Mouse (Mus musculus): ENCODE measurements at regions not wholly inside any gene's neighbourhood (a gene's known extent, or its start where the extent isn't known, plus 50 kb on each side); places are given as distances from the start of the nearest gene placed in this dataset.

- H3K27ac ChIP-seq (ENCODE audit: low read depth) = no peak overlapping the region
- ATAC-seq (ENCODE audit: insufficient read depth, low read depth) = no peak
- H3K27me3 ChIP-seq (ENCODE audit: control insufficient read depth, insufficient read depth, low read length) = no peaks in the 10 kb centered on the region
- no peaks in the 10 kb centered on the region for H3K4me1 ChIP-seq (ENCODE audit: control insufficient read depth, insufficient read depth)
- TF ChIP-seq EP300 (IDR thresholded peaks at IDR 0.05; ENCODE audit: low read depth) (no peak), CTCF (IDR thresholded peaks at IDR 0.05; ENCODE audit: low read depth) (peak; percentile 55)
- no peaks in the 10 kb centered on the region for H3K9me3 ChIP-seq (replicated peaks; ENCODE audit: control insufficient read depth, low read length)
- WGBS = 10% methylated on average over 2 of the region's 2 CpGs
- H3K36me3 ChIP-seq (replicated peaks; ENCODE audit: control insufficient read depth, insufficient read depth, low read length) = no peaks in the 10 kb centered on the region
- no peak for DNase-seq (ENCODE audit: low spot score)
- H3K9ac ChIP-seq (replicated peaks; ENCODE audit: low read depth, low read length) = no peak overlapping the region
- H3K4me2 ChIP-seq (ENCODE audit: low read depth, low read length) = no peak overlapping the region
- H3K4me3 ChIP-seq (ENCODE audit: low read depth, low read length) = no peak overlapping the region
Measured at GRCm38 (mm10) chr19:14080538-14080937, 167.2 kb downstream of the Olfr1505 start.

GRCm38 (mm10) chr19:14084726-14085125, 171.4 kb downstream of the Olfr1505 start:
- WGBS = 70% methylated on average over 3 of the region's 3 CpGs
- Histone ChIP-seq H3K9me3 (replicated peaks; ENCODE audit: control insufficient read depth, low read length) (no peaks in the 10 kb centered on the region), H3K4me3 (ENCODE audit: low read depth, low read length) (no peak overlapping the region), H3K4me2 (ENCODE audit: low read depth, low read length) (no peak overlapping the region), H3K36me3 (replicated peaks; ENCODE audit: control insufficient read depth, insufficient read depth, low read length) (no peaks in the 10 kb centered on the region), H3K27me3 (ENCODE audit: control insufficient read depth, insufficient read depth, low read length) (no peaks in the 10 kb centered on the region), H3K4me1 (ENCODE audit: control insufficient read depth, insufficient read depth) (no peaks in the 10 kb centered on the region), H3K27ac (ENCODE audit: low read depth) (no peak overlapping the region), H3K9ac (replicated peaks; ENCODE audit: low read depth, low read length) (no peak overlapping the region)
- no peak for DNase-seq (ENCODE audit: low spot score)
- TF ChIP-seq EP300 (IDR thresholded peaks at IDR 0.05; ENCODE audit: low read depth) (no peak), CTCF (IDR thresholded peaks at IDR 0.05; ENCODE audit: low read depth) (no peak)
- ATAC-seq (ENCODE audit: insufficient read depth, low read depth) = no peak

- no peaks in the 10 kb centered on the region for H3K4me1 ChIP-seq (ENCODE audit: control insufficient read depth, insufficient read depth)
- WGBS = 88% methylated on average over 3 of the region's 3 CpGs
- no peaks in the 10 kb centered on the region for H3K36me3 ChIP-seq (replicated peaks; ENCODE audit: control insufficient read depth, insufficient read depth, low read length)
- no peak overlapping the region for H3K9ac ChIP-seq (replicated peaks; ENCODE audit: low read depth, low read length)
- H3K4me3 ChIP-seq (ENCODE audit: low read depth, low read length) = no peak overlapping the region
- no peak overlapping the region for H3K4me2 ChIP-seq (ENCODE audit: low read depth, low read length)
- TF ChIP-seq CTCF (IDR thresholded peaks at IDR 0.05; ENCODE audit: low read depth) = no peak
- no peak for TF ChIP-seq EP300 (IDR thresholded peaks at IDR 0.05; ENCODE audit: low read depth)
- no peak overlapping the region for H3K27ac ChIP-seq (ENCODE audit: low read depth)
- H3K9me3 ChIP-seq (replicated peaks; ENCODE audit: control insufficient read depth, low read length) = no peaks in the 10 kb centered on the region
- DNase-seq (ENCODE audit: low spot score) (no peak), ATAC-seq (ENCODE audit: insufficient read depth, low read depth) (no peak)
- H3K27me3 ChIP-seq (ENCODE audit: control insufficient read depth, insufficient read depth, low read length) = 0 out of 2 replicates have a peak, but pooled peaks cover 2% of the 10 kb centered on the region
Measured at GRCm38 (mm10) chr19:14090106-14090505, 176.8 kb downstream of the Olfr1505 start.

- 67% methylated on average over 2 of the region's 2 CpGs for WGBS
- DNase-seq (ENCODE audit: low spot score) (no peak), ATAC-seq (ENCODE audit: insufficient read depth, low read depth) (no peak)
- H3K36me3 ChIP-seq (replicated peaks; ENCODE audit: control insufficient read depth, insufficient read depth, low read length) = no peaks in the 10 kb centered on the region
- no peaks in the 10 kb centered on the region for H3K9me3 ChIP-seq (replicated peaks; ENCODE audit: control insufficient read depth, low read length)
- 0 out of 2 replicates have a peak, but pooled peaks cover 2% of the 10 kb centered on the region for H3K27me3 ChIP-seq (ENCODE audit: control insufficient read depth, insufficient read depth, low read length)
- no peaks in the 10 kb centered on the region for H3K4me1 ChIP-seq (ENCODE audit: control insufficient read depth, insufficient read depth)
- no peak overlapping the region for H3K9ac ChIP-seq (replicated peaks; ENCODE audit: low read depth, low read length)
- H3K4me2 ChIP-seq (ENCODE audit: low read depth, low read length) = no peak overlapping the region
- TF ChIP-seq EP300 (IDR thresholded peaks at IDR 0.05; ENCODE audit: low read depth) = no peak
- TF ChIP-seq CTCF (IDR thresholded peaks at IDR 0.05; ENCODE audit: low read depth) = no peak
- no peak overlapping the region for H3K4me3 ChIP-seq (ENCODE audit: low read depth, low read length)
- no peak overlapping the region for H3K27ac ChIP-seq (ENCODE audit: low read depth)
Measured at GRCm38 (mm10) chr19:14094191-14094590, 180.9 kb downstream of the Olfr1505 start.

GRCm38 (mm10) chr19:14096187-14096586, 182.9 kb downstream of the Olfr1505 start:
- Histone ChIP-seq H3K27me3 (ENCODE audit: control insufficient read depth, insufficient read depth, low read length) (0 out of 2 replicates have a peak, but pooled peaks cover 2% of the 10 kb centered on the region), H3K27ac (ENCODE audit: low read depth) (no peak overlapping the region), H3K9me3 (replicated peaks; ENCODE audit: control insufficient read depth, low read length) (no peaks in the 10 kb centered on the region), H3K4me2 (ENCODE audit: low read depth, low read length) (no peak overlapping the region), H3K4me3 (ENCODE audit: low read depth, low read length) (no peak overlapping the region), H3K9ac (replicated peaks; ENCODE audit: low read depth, low read length) (no peak overlapping the region), H3K36me3 (replicated peaks; ENCODE audit: control insufficient read depth, insufficient read depth, low read length) (no peaks in the 10 kb centered on the region), H3K4me1 (ENCODE audit: control insufficient read depth, insufficient read depth) (no peaks in the 10 kb centered on the region)
- 72% methylated on average over 5 of the region's 5 CpGs for WGBS
- DNase-seq (ENCODE audit: low spot score) = no peak
- no peak for TF ChIP-seq EP300 (IDR thresholded peaks at IDR 0.05; ENCODE audit: low read depth)
- no peak for TF ChIP-seq CTCF (IDR thresholded peaks at IDR 0.05; ENCODE audit: low read depth)
- no peak for ATAC-seq (ENCODE audit: insufficient read depth, low read depth)

- Histone ChIP-seq H3K4me2 (ENCODE audit: low read depth, low read length) (no peak overlapping the region), H3K27ac (ENCODE audit: low read depth) (no peak overlapping the region), H3K36me3 (replicated peaks; ENCODE audit: control insufficient read depth, insufficient read depth, low read length) (no peaks in the 10 kb centered on the region), H3K9me3 (replicated peaks; ENCODE audit: control insufficient read depth, low read length) (no peaks in the 10 kb centered on the region), H3K4me1 (ENCODE audit: control insufficient read depth, insufficient read depth) (no peaks in the 10 kb centered on the region), H3K4me3 (ENCODE audit: low read depth, low read length) (no peak overlapping the region), H3K9ac (replicated peaks; ENCODE audit: low read depth, low read length) (no peak overlapping the region), H3K27me3 (ENCODE audit: control insufficient read depth, insufficient read depth, low read length) (no peaks in the 10 kb centered on the region)
- DNase-seq (ENCODE audit: low spot score) (no peak), ATAC-seq (ENCODE audit: insufficient read depth, low read depth) (no peak)
- WGBS = 62% methylated on average over 4 of the region's 4 CpGs
- no peak for TF ChIP-seq CTCF (IDR thresholded peaks at IDR 0.05; ENCODE audit: low read depth)
- no peak for TF ChIP-seq EP300 (IDR thresholded peaks at IDR 0.05; ENCODE audit: low read depth)
Measured at GRCm38 (mm10) chr19:14109091-14109490, 195.8 kb downstream of the Olfr1505 start.

Measured in heart, postnatal 0 days (tissue).